Mouse (Mus musculus) MEL (cell line): ENCODE measurements around the gene Hapln1. TPM values are rescaled to one million over a fixed set of nuclear protein-coding genes. Genes with fewer than 3 reads are reported as not detected.
A peak's percentile ranks its signal among the peaks of the same experiment; 100 is the strongest.

ENCODE experiments used
- DNase-seq: peaks from one replicate; pipeline ENCODE4 v3.0.0; 2011; ENCODE audit warnings: low read depth, low spot score
- H3K27ac ChIP-seq: 2 replicates; pipeline ENCODE4 v1.5.1; 2012; ENCODE audit warnings: low read depth, mild to moderate bottlenecking, control low read depth, low read length, moderate library complexity; ENCODE audit not compliant: control insufficient read depth
- H3K27me3 ChIP-seq, 2 experiments: fragments of 150-350 bp in 1 of 2; sonication (generic) in 1 of 2; 2 replicates each; pipeline ENCODE4 v1.6.1; 2012; ENCODE audit warnings: low read length in 2 of 2, mild to moderate bottlenecking in 2 of 2, improper control_type of control experiment in 1 of 2, moderate library complexity in 1 of 2; ENCODE audit not compliant: insufficient read depth in 2 of 2, control insufficient read depth in 1 of 2
- H3K36me3 ChIP-seq, 2 experiments: 2 replicates each; pipeline ENCODE4 v1.6.1; 2012 to 2014; ENCODE audit warnings: low read length in 2 of 2, improper control_type of control experiment in 1 of 2, inconsistent platforms in 1 of 2, mild to moderate bottlenecking in 1 of 2; ENCODE audit not compliant: insufficient read depth in 2 of 2, control insufficient read depth in 1 of 2
- H3K4me1 ChIP-seq, 2 experiments: fragments of 150-350 bp in 1 of 2; sonication (generic) in 1 of 2; 2 replicates each; pipeline ENCODE4 v1.6.1; 2012; ENCODE audit warnings: low read length in 2 of 2, improper control_type of control experiment in 1 of 2, mild to moderate bottlenecking in 1 of 2; ENCODE audit not compliant: insufficient read depth in 2 of 2, control insufficient read depth in 1 of 2
- H3K4me3 ChIP-seq, 2 experiments: fragments of 150-350 bp in 1 of 2; sonication (generic) in 1 of 2; 2 replicates each; pipeline ENCODE4 v1.5.1; 2012; ENCODE audit warnings: low read depth in 2 of 2, low read length in 2 of 2, mild to moderate bottlenecking in 2 of 2, moderate library complexity in 2 of 2, control low read depth in 1 of 2, improper control_type of control experiment in 1 of 2; ENCODE audit not compliant: control insufficient read depth in 1 of 2, insufficient read depth in 1 of 2
- H3K79me2 ChIP-seq: 2 replicates; pipeline ENCODE4 v1.6.1; 2012; ENCODE audit warnings: mild to moderate bottlenecking, low read length, moderate library complexity; ENCODE audit not compliant: control insufficient read depth, poor library complexity, insufficient read depth
- H3K9ac ChIP-seq: 2 replicates; pipeline ENCODE4 v1.6.1; 2012; ENCODE audit warnings: low read depth, mild to moderate bottlenecking, control low read depth, low read length, moderate library complexity; ENCODE audit not compliant: control insufficient read depth, poor library complexity, severe bottlenecking
- H3K9me3 ChIP-seq: fragments of 150-350 bp; sonication (generic); replicated peaks from 2 replicates; pipeline ENCODE4 v1.6.1; 2012; ENCODE audit warnings: mild to moderate bottlenecking, low read length, improper control_type of control experiment, moderate library complexity; ENCODE audit not compliant: insufficient read depth
- BHLHE40 ChIP-seq: IDR thresholded peaks from 2 replicates; pipeline ENCODE4 v1.6.1; 2012; ENCODE audit warnings: low read depth, mild to moderate bottlenecking, inconsistent platforms, low read length, improper control_type of control experiment, borderline replicate concordance
- CTCF ChIP-seq, 3 experiments: IDR thresholded peaks in 2 of 3; conservative IDR thresholded peaks in 1 of 3; 2 replicates each; pipeline ENCODE4 v1.5.1; 2011 to 2012; ENCODE audit warnings: low read length in 3 of 3, low read depth in 2 of 3, mild to moderate bottlenecking in 2 of 3, improper control_type of control experiment in 1 of 3, inconsistent platforms in 1 of 3, mixed read lengths in 1 of 3, moderate library complexity in 1 of 3; ENCODE audit not compliant: control insufficient read depth in 1 of 3, insufficient read depth in 1 of 3, poor library complexity in 1 of 3, severe bottlenecking in 1 of 3
- ELF1 ChIP-seq: IDR thresholded peaks from 2 replicates; pipeline ENCODE4 v1.6.1; 2014; ENCODE audit warnings: low read depth, mild to moderate bottlenecking, inconsistent platforms, low read length, improper control_type of control experiment, moderate library complexity
- GATA1 ChIP-seq: IDR thresholded peaks from 2 replicates; pipeline ENCODE4 v1.6.1; 2011; ENCODE audit warnings: low read depth, low read length, improper control_type of control experiment
- HCFC1 ChIP-seq: IDR thresholded peaks from 2 replicates; pipeline ENCODE4 v1.6.1; 2012; ENCODE audit warnings: low read depth, mild to moderate bottlenecking, inconsistent platforms, low read length, improper control_type of control experiment, moderate library complexity
- JUND ChIP-seq: IDR thresholded peaks from 2 replicates; pipeline ENCODE4 v1.6.1; 2011; ENCODE audit warnings: low read depth, mild to moderate bottlenecking, improper control_type of control experiment, low read length
- MAZ ChIP-seq: IDR thresholded peaks from 2 replicates; pipeline ENCODE4 v1.6.1; 2012; ENCODE audit warnings: low read depth, mild to moderate bottlenecking, inconsistent platforms, low read length, improper control_type of control experiment
- MXI1 ChIP-seq: IDR thresholded peaks from 2 replicates; pipeline ENCODE4 v1.6.1; 2011; ENCODE audit warnings: mild to moderate bottlenecking, low read depth, low read length, improper control_type of control experiment
- MYB ChIP-seq: IDR thresholded peaks from 2 replicates; pipeline ENCODE4 v1.6.1; 2011; ENCODE audit warnings: mild to moderate bottlenecking, low read depth, low read length, improper control_type of control experiment
- MYC ChIP-seq: IDR thresholded peaks from 2 replicates; pipeline ENCODE4 v1.6.1; 2011; ENCODE audit warnings: low read depth, mild to moderate bottlenecking, low read length, improper control_type of control experiment, moderate library complexity
- NRF1 ChIP-seq: IDR thresholded peaks from 2 replicates; pipeline ENCODE4 v1.6.1; 2014; ENCODE audit warnings: low read depth, mild to moderate bottlenecking, inconsistent platforms, low read length, improper control_type of control experiment, moderate library complexity; ENCODE audit not compliant: poor library complexity, insufficient read depth, severe bottlenecking
- POLR2A ChIP-seq, 2 experiments: IDR thresholded peaks; 2 replicates each; pipeline ENCODE4 v1.6.1; 2011 to 2012; ENCODE audit warnings: low read length in 2 of 2, mild to moderate bottlenecking in 2 of 2, control low read depth in 1 of 2, improper control_type of control experiment in 1 of 2, low read depth in 1 of 2, moderate library complexity in 1 of 2; ENCODE audit not compliant: control insufficient read depth in 1 of 2, insufficient read depth in 1 of 2, poor library complexity in 1 of 2
- POLR2AphosphoS2 ChIP-seq: IDR thresholded peaks from 2 replicates; pipeline ENCODE4 v1.6.1; 2011; ENCODE audit warnings: low read length, improper control_type of control experiment
- POLR2AphosphoS5 ChIP-seq: IDR thresholded peaks from 2 replicates; pipeline ENCODE4 v1.6.1; 2012; ENCODE audit warnings: low read depth, borderline replicate concordance, mild to moderate bottlenecking, inconsistent platforms, low read length, moderate library complexity, mixed read lengths
- RAD21 ChIP-seq: IDR thresholded peaks from 2 replicates; pipeline ENCODE4 v1.6.1; 2011; ENCODE audit warnings: mild to moderate bottlenecking, low read depth, low read length, improper control_type of control experiment
- SMC3 ChIP-seq: IDR thresholded peaks from 2 replicates; pipeline ENCODE4 v1.6.1; 2011; ENCODE audit warnings: low read depth, low read length, improper control_type of control experiment
- TCF12 ChIP-seq: IDR thresholded peaks from 2 replicates; pipeline ENCODE4 v1.6.1; 2014; ENCODE audit warnings: low read depth, mild to moderate bottlenecking, inconsistent platforms, low read length, improper control_type of control experiment, moderate library complexity
- ZKSCAN1 ChIP-seq: IDR thresholded peaks from 2 replicates; pipeline ENCODE4 v1.6.1; 2012; ENCODE audit warnings: low read depth, mild to moderate bottlenecking, inconsistent platforms, low read length, improper control_type of control experiment, moderate library complexity
- ZMIZ1 ChIP-seq: IDR thresholded peaks from 2 replicates; pipeline ENCODE4 v1.6.1; 2012; ENCODE audit warnings: low read depth, mild to moderate bottlenecking, inconsistent platforms, low read length, improper control_type of control experiment, moderate library complexity
- ZNF384 ChIP-seq: IDR thresholded peaks from 2 replicates; pipeline ENCODE4 v1.6.1; 2012; ENCODE audit warnings: low read depth, mild to moderate bottlenecking, inconsistent platforms, low read length, improper control_type of control experiment
- polyA plus RNA-seq, 2 experiments: library from polyadenylated mRNA; stranded (reverse) in 1 of 2; unstranded in 1 of 2; fragments of >175 nt in 1 of 2; fragments of >200 nt in 1 of 2; gene quantifications; 2 replicates each; pipeline versions ENCODE4 v1.2.1 to v1.2.4; 2012; ENCODE audit warnings: low replicate concordance in 2 of 2, low read depth in 1 of 2; ENCODE audit not compliant: insufficient read length in 2 of 2, insufficient read depth in 1 of 2, missing spikeins in 1 of 2
- total RNA-seq: library from RNA; depleted of rRNA; stranded (reverse); fragments of 300-350 nt; gene quantifications from 2 replicates; pipeline ENCODE4 v1.2.3, GENCODE M21; 2012

Gene Hapln1
- total and polyA plus RNA-seq, 3 experiments, result not detected

DNA sequence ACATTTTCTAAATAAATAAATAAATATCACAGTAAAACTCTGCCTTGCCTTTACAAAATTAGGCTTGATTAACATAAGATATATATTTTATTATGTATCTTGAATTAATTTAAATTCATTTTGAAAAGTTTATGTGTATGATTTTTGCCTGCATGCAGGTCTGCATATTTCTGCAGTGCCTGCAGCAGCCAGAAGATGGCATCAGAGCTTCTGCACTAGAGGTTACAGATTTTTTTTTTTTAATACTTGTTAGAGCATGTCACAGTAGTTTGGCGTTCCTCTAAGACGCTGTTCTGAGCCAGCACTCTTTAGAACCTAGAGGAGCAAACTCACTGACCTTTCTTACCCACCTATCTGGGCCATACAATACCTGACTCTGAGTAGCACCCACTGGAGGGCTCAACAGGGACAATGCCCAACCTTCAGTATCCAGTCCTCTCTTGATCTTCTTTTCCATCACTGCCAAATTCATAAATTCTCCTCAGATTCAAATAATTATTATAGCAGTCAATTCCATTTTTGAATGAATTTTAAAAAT, 8.7 kb downstream of the Hapln1 start:
- Histone ChIP-seq H3K27ac (no peak overlapping the region), H3K4me1 (no peaks in the 10 kb centered on the region), H3K9me3 (no peaks in the 10 kb centered on the region), H3K9ac (no peak overlapping the region)
- no peak for TF ChIP-seq ELF1
- peak; percentile 80 for TF ChIP-seq SMC3
- TF ChIP-seq ZKSCAN1, result no peak
- TF ChIP-seq ZNF384, result peak; percentile 95
- no peak for TF ChIP-seq POLR2A (IDR thresholded peaks at IDR 0.05; ENCODE audit: control insufficient read depth in 1 of 2, insufficient read depth in 1 of 2, low read depth in 1 of 2, low read length in 2 of 2, poor library complexity in 1 of 2)
- TF ChIP-seq MXI1, result no peak
- TF ChIP-seq POLR2AphosphoS5, result no peak
- TF ChIP-seq ZMIZ1, result no peak
- TF ChIP-seq CTCF (IDR thresholded peaks at IDR 0.05 in 2 of 3, conservative IDR thresholded peaks at IDR 0.05 in 1 of 3; ENCODE audit: control insufficient read depth in 1 of 3, insufficient read depth in 1 of 3, low read depth in 2 of 3, low read length in 3 of 3, poor library complexity in 1 of 3, severe bottlenecking in 1 of 3), result peak; percentile 40 to 69 (median 58)
- TF ChIP-seq RAD21, result peak; percentile 69
- no peak for TF ChIP-seq TCF12
- TF ChIP-seq, all 39 proteins: peak for 4
- H3K27me3 ChIP-seq, result no peaks in the 10 kb centered on the region
- no peaks in the 10 kb centered on the region for H3K79me2 ChIP-seq
- no peaks in the 10 kb centered on the region for H3K36me3 ChIP-seq
- DNase-seq, result peak; percentile 60
- H3K4me3 ChIP-seq, result no peak overlapping the region

- H3K9me3 ChIP-seq, result no peaks in the 10 kb centered on the region
- no peak overlapping the region for H3K27ac ChIP-seq
- no peak overlapping the region for H3K4me3 ChIP-seq
- TF ChIP-seq ZKSCAN1 (no peak), MXI1 (no peak), MYC (no peak), NRF1 (no peak), MAZ (no peak), GATA1 (no peak), BHLHE40 (no peak), MYB (no peak), POLR2AphosphoS2 (no peak), HCFC1 (no peak), ELF1 (no peak), JUND (no peak)
- TF ChIP-seq, all 39 proteins: peak for 0
- no peak overlapping the region for H3K9ac ChIP-seq
- DNase-seq, result no peak
- no peaks in the 10 kb centered on the region for H3K27me3 ChIP-seq
- no peaks in the 10 kb centered on the region for H3K4me1 ChIP-seq
- H3K36me3 ChIP-seq, result no peaks in the 10 kb centered on the region
- H3K79me2 ChIP-seq, result no peaks in the 10 kb centered on the region
Observed at GRCm38 (mm10) chr13:89549507-89549906, 9.9 kb downstream of the Hapln1 start.
